Mouse (Mus musculus): ENCODE data around the gene Scn2b. TPM values are rescaled to one million over a fixed set of nuclear protein-coding genes. Genes with fewer than 3 reads are reported as not detected.

The Scn2b gene
- polyA plus RNA-seq, 1 experiment from 2014 or later = 0.06 TPM

DNA sequence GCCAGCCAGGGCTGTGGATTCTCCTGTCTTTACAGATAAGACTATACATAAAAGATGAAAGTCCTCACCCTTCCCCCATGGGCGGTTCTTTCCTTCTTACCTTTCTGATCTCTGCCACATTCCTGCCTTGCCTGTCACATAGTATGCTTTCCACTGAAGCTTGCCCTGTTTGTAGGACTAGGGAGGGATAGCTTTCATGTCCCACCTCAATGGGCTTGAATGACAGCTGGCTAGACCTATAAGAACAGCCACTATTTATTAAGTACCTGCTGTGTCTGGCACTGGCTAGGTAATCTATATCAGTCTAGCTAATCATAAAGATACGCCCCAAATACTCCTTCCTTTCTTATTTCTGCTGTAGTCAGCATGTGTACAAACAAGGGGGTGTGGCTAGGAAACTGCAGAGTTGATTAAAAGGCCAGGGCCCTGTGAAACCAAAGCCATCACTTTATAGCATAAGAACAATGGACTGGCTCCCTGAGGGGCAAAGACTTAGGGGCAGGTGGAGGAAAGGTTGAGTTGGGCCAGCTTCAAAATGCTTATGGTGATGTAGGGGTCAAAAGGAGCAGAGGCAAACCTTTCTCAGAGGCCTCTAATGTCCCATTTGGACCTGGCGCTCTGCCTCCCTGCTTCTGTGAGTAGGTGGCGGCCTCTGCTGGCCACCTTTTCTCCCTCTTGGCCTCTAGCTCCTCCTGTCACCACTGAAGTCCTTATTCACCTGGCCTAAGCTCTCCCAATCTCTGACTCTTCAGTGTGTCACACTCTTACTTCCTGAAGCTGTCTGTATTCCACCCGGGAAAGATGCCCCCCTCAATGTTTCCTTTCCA is 16.1 kb downstream of the Scn2b start:
- H3K79me2 ChIP-seq (ENCODE audit: inconsistent target) = no peaks in the 10 kb centered on the region
- H3K4me3 ChIP-seq (ENCODE audit: inconsistent target) = no peak overlapping the region
- H3K36me3 ChIP-seq (ENCODE audit: inconsistent target) = no peaks in the 10 kb centered on the region
- WGBS (ENCODE audit: missing documents) = 45% methylated on average over 5 of the region's 5 CpGs
- no peak overlapping the region for H3K27ac ChIP-seq

DNA sequence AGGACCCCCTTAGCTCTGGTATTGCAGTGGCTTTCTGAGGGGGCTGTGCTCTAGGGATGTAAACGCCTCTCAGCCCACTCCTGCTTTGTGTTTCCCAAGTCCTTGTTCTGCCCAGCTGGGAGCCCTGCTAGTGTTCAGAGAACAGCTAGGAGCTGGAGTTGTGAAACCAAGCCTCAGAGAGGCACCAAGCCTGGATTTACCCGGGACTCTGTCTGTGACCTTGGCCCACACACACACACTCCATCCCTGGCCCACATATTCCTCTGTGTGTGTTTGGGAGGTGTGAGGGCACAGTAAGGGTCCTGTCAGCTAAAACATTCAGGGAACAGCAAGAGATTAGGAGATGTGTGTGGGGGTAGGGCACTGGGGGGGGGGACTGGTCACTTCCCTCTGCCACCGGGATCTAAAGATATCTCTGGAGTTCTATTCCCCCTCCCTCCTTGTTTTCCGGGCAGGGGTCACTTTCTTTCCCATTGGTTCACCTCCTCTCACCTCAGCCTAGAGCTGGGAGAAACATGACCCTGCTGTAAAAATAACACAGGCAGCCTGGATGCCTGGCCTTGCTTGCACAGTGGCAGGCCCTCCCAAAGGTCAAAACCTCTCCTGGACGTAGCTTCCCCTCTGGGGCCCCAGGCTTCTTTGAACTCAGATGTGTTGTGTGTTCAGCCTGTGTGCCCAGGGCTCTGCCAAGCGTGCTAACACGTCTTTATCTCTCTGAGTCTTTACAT is 19.0 kb downstream of the Scn2b start:
- H3K4me3 ChIP-seq (ENCODE audit: inconsistent target) = no peak overlapping the region
- H3K27ac ChIP-seq = no peak overlapping the region
- WGBS (ENCODE audit: missing documents) = 75% methylated on average over 5 of the region's 7 CpGs
- no peaks in the 10 kb centered on the region for H3K36me3 ChIP-seq (ENCODE audit: inconsistent target)
- H3K79me2 ChIP-seq (ENCODE audit: inconsistent target) = no peaks in the 10 kb centered on the region

DNA sequence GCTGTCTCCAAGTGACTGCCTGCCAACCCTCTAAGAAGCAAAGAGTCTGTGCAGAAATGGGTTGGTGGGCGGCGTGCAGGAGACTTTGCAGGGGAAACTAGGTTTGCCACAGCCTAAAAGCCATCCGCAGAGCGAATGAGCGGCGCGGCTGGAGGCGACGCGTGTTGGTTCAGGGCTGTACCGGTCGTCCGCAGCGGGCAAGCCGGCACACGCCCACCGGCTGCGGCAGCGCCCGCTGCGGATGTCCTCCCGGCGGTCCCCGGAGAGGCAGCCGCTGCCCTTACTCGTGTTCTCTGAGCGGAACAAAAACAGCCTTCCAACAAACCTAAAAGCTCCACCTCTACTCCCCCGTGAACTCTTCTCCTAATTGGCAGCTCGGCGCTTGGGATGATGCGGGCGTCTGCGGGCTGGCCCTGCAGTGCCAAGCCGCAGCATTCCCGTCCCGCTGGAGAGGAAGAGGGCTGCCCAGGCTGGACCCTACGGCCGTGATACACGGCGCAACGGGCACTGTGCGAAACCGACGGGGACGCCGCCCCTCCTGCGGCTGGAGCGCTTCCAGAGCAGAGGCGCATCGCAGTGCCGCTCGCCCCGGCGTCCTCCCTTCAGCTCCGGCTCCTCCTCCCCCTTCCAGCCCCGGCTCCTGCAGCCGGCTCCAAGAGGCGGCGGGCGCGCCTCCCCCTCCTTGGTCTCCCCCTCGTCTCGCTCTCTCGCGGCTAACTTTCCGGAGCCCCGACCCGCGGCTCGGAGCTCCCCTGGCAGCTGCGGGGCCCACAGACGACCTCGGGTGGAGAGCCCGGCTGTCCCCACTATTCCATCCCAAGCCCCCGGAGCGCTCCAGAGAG is 20.8 kb downstream of the Scn2b start, which contains the start of gene Scn4b:
TSS of gene Scn4b (plus strand) at position 205 of the 842 bp plus-strand sequence.
- Histone ChIP-seq H3K36me3 (ENCODE audit: inconsistent target) (no peaks in the 10 kb centered on the region), H3K27ac (no peak within 1 kb of the TSS)
- 2% methylated on average over 68 of the region's 76 CpGs for WGBS (ENCODE audit: missing documents)

DNA sequence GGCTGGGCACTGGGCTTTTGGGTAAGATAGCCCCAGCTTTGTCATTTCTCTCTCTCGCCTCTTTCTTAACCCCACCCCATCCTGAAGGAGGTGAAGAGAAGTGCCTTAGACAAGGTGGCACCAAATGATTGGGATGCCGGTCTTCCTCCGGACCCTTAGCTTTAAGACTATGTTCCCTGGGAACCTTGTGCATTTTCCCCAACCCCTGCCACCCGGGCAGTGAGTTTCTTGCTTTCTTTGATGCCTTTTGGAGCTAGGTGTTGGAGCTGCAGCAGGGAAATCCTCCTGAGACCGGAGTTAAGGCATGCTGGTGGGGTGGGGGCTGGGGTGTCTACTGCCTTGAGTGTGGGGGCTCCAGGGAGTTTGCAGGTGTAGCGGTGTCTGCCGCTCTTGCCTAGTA is 21.5 kb downstream of the Scn2b start:
- H3K4me3 ChIP-seq (ENCODE audit: inconsistent target) = no peak overlapping the region
- WGBS (ENCODE audit: missing documents) = 21% methylated on average over 7 of the region's 7 CpGs

More for the DNA sequence above, 20.8 kb downstream of the Scn2b start, which contains the start of gene Scn4b:
- H3K79me2 ChIP-seq (ENCODE audit: inconsistent target) = no peaks in the 10 kb centered on the region
- no peak within 1 kb of the TSS for H3K4me3 ChIP-seq (ENCODE audit: inconsistent target)

DNA sequence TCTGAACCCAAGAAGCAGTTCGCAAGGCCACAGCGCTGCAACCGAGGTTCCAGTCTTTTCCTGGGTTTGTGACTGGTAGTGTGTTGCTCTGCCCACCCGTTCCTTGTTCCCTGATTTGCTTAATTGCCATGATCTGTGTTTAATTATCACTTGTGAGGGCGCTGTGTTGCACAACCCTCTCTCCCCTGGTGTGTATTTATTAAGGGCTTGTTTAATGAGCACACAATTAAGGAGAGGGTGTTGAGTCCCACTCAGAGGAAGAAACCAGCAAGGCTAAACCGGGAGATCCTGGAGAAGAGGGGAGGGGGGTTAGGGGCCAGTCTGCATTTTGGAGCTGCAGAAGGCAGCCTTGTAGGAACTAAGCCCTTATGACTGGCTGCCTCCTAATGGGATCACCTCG is 23.4 kb downstream of the Scn2b start:
- Histone ChIP-seq H3K79me2 (ENCODE audit: inconsistent target) (no peaks in the 10 kb centered on the region), H3K27ac (no peak overlapping the region), H3K4me3 (ENCODE audit: inconsistent target) (no peak overlapping the region), H3K36me3 (ENCODE audit: inconsistent target) (no peaks in the 10 kb centered on the region)
- WGBS (ENCODE audit: missing documents) = 90% methylated on average over 7 of the region's 7 CpGs

More for the DNA sequence above, 21.5 kb downstream of the Scn2b start:
- Histone ChIP-seq H3K27ac (no peak overlapping the region), H3K36me3 (ENCODE audit: inconsistent target) (no peaks in the 10 kb centered on the region), H3K79me2 (ENCODE audit: inconsistent target) (no peaks in the 10 kb centered on the region)

DNA sequence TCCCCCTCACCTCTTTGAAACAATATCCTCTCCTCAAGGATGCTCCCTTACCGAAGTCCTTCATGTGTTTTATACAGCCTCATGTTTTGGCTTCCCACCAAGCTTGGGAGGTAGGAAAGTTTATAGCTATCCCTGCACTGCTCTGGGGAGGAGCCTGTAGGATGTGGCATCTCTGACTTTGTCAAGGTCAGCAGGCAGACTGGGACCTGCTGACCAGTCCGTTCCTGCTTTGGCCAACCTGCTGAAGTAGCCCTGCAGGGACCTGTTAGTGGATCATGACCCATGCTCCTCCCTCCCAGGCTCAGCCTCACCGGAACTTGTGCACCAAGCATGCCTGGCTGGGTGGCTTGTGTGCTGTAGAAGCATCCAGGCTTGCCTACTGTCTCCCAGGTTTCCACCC is 25.1 kb downstream of the Scn2b start:
- WGBS (ENCODE audit: missing documents) = 70% methylated on average over 3 of the region's 3 CpGs
- Histone ChIP-seq H3K79me2 (ENCODE audit: inconsistent target) (no peaks in the 10 kb centered on the region), H3K36me3 (ENCODE audit: inconsistent target) (no peaks in the 10 kb centered on the region), H3K4me3 (ENCODE audit: inconsistent target) (no peak overlapping the region), H3K27ac (no peak overlapping the region)

DNA sequence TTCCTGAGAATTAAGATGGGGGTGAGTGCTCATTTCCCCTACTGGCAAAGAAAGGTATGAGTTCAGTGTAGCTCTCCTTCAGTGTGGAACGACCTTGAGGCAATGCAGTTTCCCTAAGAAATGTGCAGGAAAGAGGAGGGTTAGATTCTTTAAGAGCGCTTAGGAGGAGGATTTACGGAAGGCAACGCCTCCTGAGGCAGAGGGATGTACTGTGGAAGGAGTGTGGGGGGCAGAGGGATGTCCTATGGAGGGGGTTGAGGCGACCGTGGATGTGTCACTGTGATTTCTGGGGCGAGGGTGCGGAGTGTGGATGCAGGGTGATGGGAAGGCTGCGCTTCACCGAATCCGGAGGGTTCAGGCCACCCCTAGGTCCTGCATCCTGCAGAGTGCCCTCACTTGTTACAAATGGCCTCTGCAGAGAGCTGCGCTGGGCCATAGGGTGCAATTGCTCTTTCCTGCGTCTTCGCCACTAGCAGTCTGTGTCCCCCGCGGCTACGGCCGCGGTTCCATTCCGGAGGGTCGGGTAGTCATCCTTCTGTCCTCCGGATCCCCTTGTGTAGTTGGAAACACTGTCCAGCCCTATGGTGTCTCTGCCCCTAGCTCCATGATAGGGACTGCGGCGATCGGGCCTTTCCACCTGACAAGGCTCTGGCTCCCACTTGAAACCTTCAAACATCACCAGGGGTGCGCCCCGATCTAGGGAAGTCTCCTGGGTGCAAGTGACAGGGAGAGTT is 28.1 kb downstream of the Scn2b start:
- WGBS (ENCODE audit: missing documents) = 12% methylated on average over 27 of the region's 27 CpGs
- no peaks in the 10 kb centered on the region for H3K79me2 ChIP-seq (ENCODE audit: inconsistent target)
- no peak overlapping the region for H3K27ac ChIP-seq
- H3K4me3 ChIP-seq (ENCODE audit: inconsistent target) = no peak overlapping the region
- H3K36me3 ChIP-seq (ENCODE audit: inconsistent target) = no peaks in the 10 kb centered on the region

DNA sequence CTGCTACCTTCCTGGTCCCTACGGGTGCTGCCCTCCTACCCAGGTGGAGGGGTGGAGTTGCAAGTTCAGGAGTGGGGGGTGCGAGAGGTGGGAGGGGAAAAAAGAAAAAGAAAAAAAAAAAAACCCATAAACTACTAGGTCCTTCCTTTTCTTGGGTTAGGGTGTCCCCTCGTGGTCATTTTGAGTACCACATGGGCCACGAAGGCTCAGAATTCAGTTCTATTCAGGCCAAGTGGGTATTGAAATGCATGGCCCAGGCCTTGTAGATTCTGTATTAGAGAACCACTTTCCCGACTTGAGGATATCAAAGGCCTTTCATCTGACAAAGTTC is 28.6 kb downstream of the Scn2b start:
- Histone ChIP-seq H3K4me3 (ENCODE audit: inconsistent target) (no peak overlapping the region), H3K79me2 (ENCODE audit: inconsistent target) (no peaks in the 10 kb centered on the region), H3K27ac (no peak overlapping the region), H3K36me3 (ENCODE audit: inconsistent target) (no peaks in the 10 kb centered on the region)
- WGBS (ENCODE audit: missing documents) = 0% methylated on average over 5 of the region's 5 CpGs

DNA sequence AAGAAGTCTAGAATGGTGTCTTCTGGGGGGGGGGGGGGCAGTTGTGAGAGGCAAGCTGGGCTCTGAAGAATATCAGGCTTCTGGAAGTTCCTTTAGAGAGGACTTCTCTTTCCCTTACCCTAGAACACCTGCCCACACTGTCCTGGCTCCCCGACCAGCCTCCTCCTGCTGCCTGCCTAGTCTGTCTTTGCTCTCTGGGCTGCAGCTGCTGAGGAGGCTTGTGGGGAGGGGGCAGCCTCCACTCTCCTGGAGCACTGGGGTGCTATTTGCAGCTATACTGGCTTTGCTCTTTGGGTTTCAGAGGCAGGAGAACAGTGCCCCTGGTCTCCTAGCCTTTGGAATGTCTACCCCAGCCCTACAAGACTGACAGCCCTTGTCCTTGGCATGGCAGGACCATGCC is 33.4 kb downstream of the Scn2b start:
- 62% methylated on average over 1 of the region's 1 CpGs for WGBS (ENCODE audit: missing documents)
- Histone ChIP-seq H3K36me3 (ENCODE audit: inconsistent target) (no peaks in the 10 kb centered on the region), H3K4me3 (ENCODE audit: inconsistent target) (no peak overlapping the region), H3K27ac (no peak overlapping the region), H3K79me2 (ENCODE audit: inconsistent target) (no peaks in the 10 kb centered on the region)

DNA sequence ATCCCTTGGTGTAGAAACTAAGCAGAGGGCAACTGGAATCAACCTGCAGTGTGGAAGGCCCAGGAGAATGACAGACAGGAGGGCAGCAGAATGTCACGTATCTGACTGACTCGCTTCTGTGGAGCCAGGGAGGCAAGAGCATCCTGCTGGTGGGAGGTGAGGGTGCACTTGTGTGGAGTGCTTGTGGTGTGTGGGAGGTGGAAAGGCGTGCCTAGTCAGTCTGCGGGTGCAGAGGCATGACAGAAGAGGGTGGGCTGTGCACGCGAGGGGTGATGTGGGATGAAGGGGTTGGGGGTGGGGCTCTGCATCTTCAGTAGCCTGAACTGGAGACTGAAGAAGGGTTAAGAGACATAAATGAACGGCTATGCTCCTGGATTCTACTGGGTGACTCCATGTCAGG is 35.8 kb downstream of the Scn2b start:
- no peaks in the 10 kb centered on the region for H3K36me3 ChIP-seq (ENCODE audit: inconsistent target)
- WGBS (ENCODE audit: missing documents) = 79% methylated on average over 7 of the region's 7 CpGs
- no peak overlapping the region for H3K4me3 ChIP-seq (ENCODE audit: inconsistent target)
- no peaks in the 10 kb centered on the region for H3K79me2 ChIP-seq (ENCODE audit: inconsistent target)
- no peak overlapping the region for H3K27ac ChIP-seq

DNA sequence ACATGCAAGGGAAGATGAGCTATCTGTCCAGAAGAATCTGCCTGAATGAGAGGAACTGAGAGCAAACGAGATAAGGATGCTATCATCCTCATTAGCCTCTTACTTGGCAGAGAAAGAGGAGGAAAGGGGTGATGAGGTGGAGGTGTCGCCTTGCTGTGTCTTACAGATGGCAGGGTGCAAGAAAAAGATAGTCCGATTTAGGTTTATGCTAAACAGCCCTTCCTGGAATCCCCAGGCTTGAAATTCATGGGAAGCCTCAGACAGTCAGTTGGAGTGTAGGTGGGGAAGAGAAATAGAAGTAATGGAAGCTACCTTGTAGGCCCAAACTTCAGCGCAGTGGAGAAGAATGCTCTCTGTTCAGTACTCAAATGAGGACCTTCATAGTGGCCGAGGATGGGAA is 50.3 kb downstream of the Scn2b start:
- no peaks in the 10 kb centered on the region for H3K79me2 ChIP-seq (ENCODE audit: inconsistent target)
- WGBS (ENCODE audit: missing documents) = 79% methylated on average over 5 of the region's 5 CpGs
- H3K27ac ChIP-seq = no peak overlapping the region
- no peaks in the 10 kb centered on the region for H3K36me3 ChIP-seq (ENCODE audit: inconsistent target)
- no peak overlapping the region for H3K4me3 ChIP-seq (ENCODE audit: inconsistent target)

DNA sequence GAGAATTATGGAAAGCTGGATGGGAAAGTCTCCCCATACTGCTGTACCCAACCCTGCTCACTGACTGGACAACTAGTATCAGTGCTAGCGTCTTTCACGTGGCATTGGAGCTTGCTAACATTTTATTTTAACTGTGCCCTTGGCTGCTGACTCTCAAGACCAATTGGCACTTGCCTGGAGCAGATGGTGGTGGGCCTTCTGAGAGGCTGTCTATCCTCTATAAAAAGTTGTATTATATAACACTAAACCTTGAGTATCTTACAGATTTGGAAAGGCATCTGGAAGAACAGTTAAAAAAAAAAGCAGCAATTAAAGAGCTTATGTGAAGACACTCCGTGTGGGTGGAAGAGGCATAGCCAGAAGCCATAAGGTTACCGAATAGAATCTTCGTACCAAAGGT is 52.6 kb downstream of the Scn2b start:
- Histone ChIP-seq H3K36me3 (ENCODE audit: inconsistent target) (no peaks in the 10 kb centered on the region), H3K27ac (no peak overlapping the region), H3K79me2 (ENCODE audit: inconsistent target) (no peaks in the 10 kb centered on the region), H3K4me3 (ENCODE audit: inconsistent target) (no peak overlapping the region)
- 96% methylated on average over 5 of the region's 5 CpGs for WGBS (ENCODE audit: missing documents)

DNA sequence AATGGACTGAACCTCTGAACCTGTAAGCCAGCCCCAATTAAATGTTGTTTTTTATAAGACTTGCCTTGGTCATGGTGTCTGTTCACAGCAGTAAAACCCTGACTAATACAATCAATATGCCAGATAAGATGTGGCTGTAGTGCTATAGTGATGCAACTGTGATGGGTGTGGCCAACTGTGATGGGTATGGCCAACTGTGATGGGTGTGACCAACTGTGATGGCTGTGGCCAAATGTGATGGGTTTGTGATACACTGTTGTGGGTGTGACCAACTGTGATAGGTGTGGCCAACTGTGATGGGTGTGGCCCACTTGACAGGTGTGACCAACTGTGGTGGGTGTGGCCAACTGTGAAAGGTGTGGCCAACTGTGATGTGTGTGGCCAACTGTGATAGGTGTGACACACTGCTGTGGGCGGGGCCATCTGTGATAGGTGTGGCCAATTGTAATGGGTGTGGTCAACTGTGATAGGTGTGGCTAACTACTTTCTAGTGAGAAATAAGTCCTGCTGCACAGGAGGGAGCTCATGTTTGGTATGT is 53.6 kb downstream of the Scn2b start:
- WGBS (ENCODE audit: missing documents) = 93% methylated on average over 1 of the region's 1 CpGs
- Histone ChIP-seq H3K4me3 (ENCODE audit: inconsistent target) (no peak overlapping the region), H3K79me2 (ENCODE audit: inconsistent target) (no peaks in the 10 kb centered on the region), H3K36me3 (ENCODE audit: inconsistent target) (no peaks in the 10 kb centered on the region), H3K27ac (no peak overlapping the region)

DNA sequence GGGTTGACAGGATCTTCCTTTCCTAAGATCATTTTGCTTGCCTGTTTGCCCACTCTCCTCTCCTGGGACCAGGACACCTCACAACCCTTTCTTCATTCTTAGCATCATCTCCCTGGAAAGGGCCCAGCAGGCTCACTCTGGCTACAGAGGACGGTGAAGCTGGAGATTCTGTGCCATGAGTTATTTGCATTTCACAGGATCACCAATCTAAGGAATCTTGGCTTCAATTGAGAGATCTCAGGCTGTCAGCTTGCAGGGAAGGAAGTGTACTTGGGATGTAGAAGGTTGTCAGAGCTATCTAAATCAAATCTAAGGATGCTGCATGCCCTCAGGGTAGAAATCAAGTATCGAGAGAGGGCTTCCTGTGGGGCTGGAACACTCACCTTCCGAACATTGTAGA is 55.9 kb downstream of the Scn2b start:
- H3K27ac ChIP-seq = no peak overlapping the region
- no peaks in the 10 kb centered on the region for H3K36me3 ChIP-seq (ENCODE audit: inconsistent target)
- WGBS (ENCODE audit: missing documents) = 92% methylated on average over 3 of the region's 3 CpGs
- no peaks in the 10 kb centered on the region for H3K79me2 ChIP-seq (ENCODE audit: inconsistent target)
- H3K4me3 ChIP-seq (ENCODE audit: inconsistent target) = no peak overlapping the region
